ENCODE assay signal across 11 mouse cellular contexts in genomic region chr5:38277936-38278600, GRCm38 (mm10). TPM values are rescaled to one million over a fixed set of nuclear protein-coding genes. Genes with fewer than 3 reads are reported as not detected.
DNase-seq lines count a peak whose midpoint lies in the region; ATAC-seq lines count a peak whose summit lies in the region.
"Had no signal": no experiment of that assay in that cellular context is flagged by ENCODE, and none has a peak within 500 bp of the region (broad histone marks: within the 10 kb centered on the region; RNA-seq: fewer than 3 reads in every experiment).

No protein-coding gene starts in this region.

- no peaks in the 10 kb centered on the region; the same call in 1 of the 2 replicates for H3K4me1 ChIP-seq in intestine, embryonic 14.5 days (replicated peaks; ENCODE audit: control insufficient read depth, insufficient read depth, low read length)
- H3K4me1 ChIP-seq in intestine, embryonic 15.5 days (replicated peaks): peaks cover 11% of the 10 kb centered on the region
- H3K4me1 ChIP-seq in embryonic facial prominence, embryonic 15.5 days: peaks cover 20% of the 10 kb centered on the region
- peaks cover 17% of the 10 kb centered on the region for H3K4me1 ChIP-seq in limb, embryonic 12.5 days (replicated peaks)
- H3K4me1 ChIP-seq in stomach, embryonic 15.5 days: peaks cover 10% of the 10 kb centered on the region

- DNase-seq in intestine, embryonic 14.5 days (ENCODE audit: low spot score): no peak
- no peak for DNase-seq in ovary, postnatal 14 days (ENCODE audit: low spot score)
- DNase-seq in left cerebral cortex, adult 18-20 months (ENCODE audit: low spot score in 2 of 2): no peak
- DNase-seq in MN1 (ENCODE audit: low spot score): no peak
- DNase-seq: kidney, adult 8-10 months had no signal

- no peak for ATAC-seq in intestine, embryonic 14.5 days (replicated peaks; ENCODE audit: low FRiP score, low TSS enrichment, low read depth)
- no peak for ATAC-seq in intestine, embryonic 15.5 days
- ATAC-seq in embryonic facial prominence, embryonic 15.5 days (ENCODE audit: insufficient number of reproducible peaks, low FRiP score, low TSS enrichment, low read depth): no peak
- no peak for ATAC-seq in limb, embryonic 12.5 days (ENCODE audit: insufficient number of reproducible peaks, insufficient read depth, low FRiP score, low TSS enrichment, low read depth)
- ATAC-seq in stomach, embryonic 15.5 days (ENCODE audit: insufficient read depth, low FRiP score, low read depth): no peak

- no peaks in the 10 kb centered on the region for H3K36me3 ChIP-seq in intestine, embryonic 14.5 days (ENCODE audit: control insufficient read depth, insufficient read depth, low read length)
- no peaks in the 10 kb centered on the region for H3K36me3 ChIP-seq in intestine, embryonic 15.5 days
- H3K36me3 ChIP-seq in embryonic facial prominence, embryonic 15.5 days: no peaks in the 10 kb centered on the region
- H3K36me3 ChIP-seq in limb, embryonic 12.5 days: no peaks in the 10 kb centered on the region
- no peaks in the 10 kb centered on the region for H3K36me3 ChIP-seq in stomach, embryonic 15.5 days

- H3K27ac ChIP-seq in intestine, embryonic 14.5 days (ENCODE audit: low read depth): no peak overlapping the region
- H3K27ac ChIP-seq in intestine, embryonic 15.5 days: no peak overlapping the region
- no peak overlapping the region for H3K27ac ChIP-seq in embryonic facial prominence, embryonic 15.5 days (replicated peaks)
- H3K27ac ChIP-seq in limb, embryonic 12.5 days: no peak overlapping the region
- H3K27ac ChIP-seq in stomach, embryonic 15.5 days: no peak overlapping the region
- H3K27ac ChIP-seq: liver, embryonic 14.5 days had no signal

- WGBS in intestine, embryonic 14.5 days: 18% methylated on average over 12 of the region's 12 CpGs
- WGBS in intestine, embryonic 15.5 days: 15% methylated on average over 12 of the region's 12 CpGs
- WGBS in embryonic facial prominence, embryonic 15.5 days: 17% methylated on average over 12 of the region's 12 CpGs
- 20% methylated on average over 12 of the region's 12 CpGs for WGBS in limb, embryonic 12.5 days
- WGBS in stomach, embryonic 15.5 days: 16% methylated on average over 12 of the region's 12 CpGs

- H3K4me3 ChIP-seq in intestine, embryonic 14.5 days (ENCODE audit: low read depth, low read length): peak overlapping the region; percentile 18; the same call in 1 of the 2 replicates
- no peak overlapping the region for H3K4me3 ChIP-seq in intestine, embryonic 15.5 days (replicated peaks)
- peak overlapping the region; percentile 32 for H3K4me3 ChIP-seq in embryonic facial prominence, embryonic 15.5 days (replicated peaks)
- peak overlapping the region; percentile 39; the same call in 1 of the 2 replicates for H3K4me3 ChIP-seq in limb, embryonic 12.5 days (replicated peaks)
- no peak overlapping the region for H3K4me3 ChIP-seq in stomach, embryonic 15.5 days (replicated peaks)

- peaks cover 67% of the 10 kb centered on the region for H3K27me3 ChIP-seq in intestine, embryonic 14.5 days (replicated peaks; ENCODE audit: control insufficient read depth, insufficient read depth, low read length)
- H3K27me3 ChIP-seq in intestine, embryonic 15.5 days (replicated peaks): peaks cover 53% of the 10 kb centered on the region
- peaks cover 66% of the 10 kb centered on the region for H3K27me3 ChIP-seq in embryonic facial prominence, embryonic 15.5 days
- H3K27me3 ChIP-seq in limb, embryonic 12.5 days: peaks cover 69% of the 10 kb centered on the region
- peaks cover 50% of the 10 kb centered on the region for H3K27me3 ChIP-seq in stomach, embryonic 15.5 days (replicated peaks)

- H3K9ac ChIP-seq in intestine, embryonic 14.5 days (ENCODE audit: low read length): no peak overlapping the region
- H3K9ac ChIP-seq in intestine, embryonic 15.5 days: no peak overlapping the region
- no peak overlapping the region for H3K9ac ChIP-seq in embryonic facial prominence, embryonic 15.5 days
- no peak overlapping the region for H3K9ac ChIP-seq in limb, embryonic 12.5 days (replicated peaks)
- no peak overlapping the region for H3K9ac ChIP-seq in stomach, embryonic 15.5 days
- H3K9ac ChIP-seq: liver, embryonic 14.5 days had no signal

- H3K9me3 ChIP-seq in intestine, embryonic 14.5 days (ENCODE audit: control insufficient read depth, low read length): no peaks in the 10 kb centered on the region
- H3K9me3 ChIP-seq in intestine, embryonic 15.5 days: no peaks in the 10 kb centered on the region
- H3K9me3 ChIP-seq in embryonic facial prominence, embryonic 15.5 days (replicated peaks): no peaks in the 10 kb centered on the region
- H3K9me3 ChIP-seq in limb, embryonic 12.5 days: no peaks in the 10 kb centered on the region
- no peaks in the 10 kb centered on the region for H3K9me3 ChIP-seq in stomach, embryonic 15.5 days

- H3K4me2 ChIP-seq in intestine, embryonic 14.5 days (ENCODE audit: low read length): no peak overlapping the region
- no peak overlapping the region for H3K4me2 ChIP-seq in intestine, embryonic 15.5 days (replicated peaks)
- H3K4me2 ChIP-seq in embryonic facial prominence, embryonic 15.5 days (replicated peaks): peak overlapping the region; percentile 52
- H3K4me2 ChIP-seq in limb, embryonic 12.5 days: peak overlapping the region; percentile 56
- H3K4me2 ChIP-seq in stomach, embryonic 15.5 days: peak overlapping the region; percentile 48

RNA-seq across cellular contexts. Expression of gene Otop1, which starts 2.3 kb away (rescaled TPM):
- polyA plus RNA-seq in intestine, embryonic 14.5 days (2014; fragmentation: Nextera tagmentation; extraction: Ambion mirVana): not detected in 2 replicates
- polyA plus RNA-seq in intestine, embryonic 15.5 days (2015; fragmentation: Nextera tagmentation; extraction: Ambion mirVana): not detected in 2 replicates
- polyA plus RNA-seq in embryonic facial prominence, embryonic 15.5 days (2015; fragmentation: Nextera tagmentation; extraction: Ambion mirVana): not detected in 2 replicates
- 0.13 TPM in 1 of 2 replicates, not detected in the other for polyA plus RNA-seq in limb, embryonic 12.5 days (2016; fragmentation: Nextera tagmentation; extraction: Ambion mirVana)
- not detected in 2 replicates for polyA plus RNA-seq in stomach, embryonic 15.5 days (2015; fragmentation: Nextera tagmentation; extraction: Ambion mirVana)
- total RNA-seq in left cerebral cortex, adult 18-20 months (2021): not detected
- polyA plus RNA-seq: liver, embryonic 14.5 days had no signal

RNA-seq across cellular contexts. Expression of gene Tmem128, which starts 18.1 kb away (rescaled TPM):
- 78.2 and 79.0 TPM in 2 replicates for polyA plus RNA-seq in intestine, embryonic 14.5 days (2014; fragmentation: Nextera tagmentation; extraction: Ambion mirVana)
- 67.9 and 68.6 TPM in 2 replicates for polyA plus RNA-seq in intestine, embryonic 15.5 days (2015; fragmentation: Nextera tagmentation; extraction: Ambion mirVana)
- polyA plus RNA-seq in embryonic facial prominence, embryonic 15.5 days (2015; fragmentation: Nextera tagmentation; extraction: Ambion mirVana): 62.8 and 67.8 TPM in 2 replicates
- 72.4 and 75.2 TPM in 2 replicates for polyA plus RNA-seq in limb, embryonic 12.5 days (2016; fragmentation: Nextera tagmentation; extraction: Ambion mirVana)
- polyA plus RNA-seq in stomach, embryonic 15.5 days (2015; fragmentation: Nextera tagmentation; extraction: Ambion mirVana): 67.1 and 70.1 TPM in 2 replicates
- 10 to 100 TPM; 28.4 TPM for total RNA-seq in left cerebral cortex, adult 18-20 months (2021)

RNA-seq across cellular contexts. Expression of gene Drd5, which starts 41.1 kb away (rescaled TPM):
- polyA plus RNA-seq in intestine, embryonic 14.5 days (2014; fragmentation: Nextera tagmentation; extraction: Ambion mirVana): not detected in 2 replicates
- polyA plus RNA-seq in intestine, embryonic 15.5 days (2015; fragmentation: Nextera tagmentation; extraction: Ambion mirVana): not detected in 2 replicates
- 0.11 TPM in 1 of 2 replicates, not detected in the other for polyA plus RNA-seq in embryonic facial prominence, embryonic 15.5 days (2015; fragmentation: Nextera tagmentation; extraction: Ambion mirVana)
- polyA plus RNA-seq in limb, embryonic 12.5 days (2016; fragmentation: Nextera tagmentation; extraction: Ambion mirVana): not detected in 2 replicates
- polyA plus RNA-seq in stomach, embryonic 15.5 days (2015; fragmentation: Nextera tagmentation; extraction: Ambion mirVana): not detected in 2 replicates
- total RNA-seq in left cerebral cortex, adult 18-20 months (2021): 1 to 10 TPM; 1.4 to 2.0 TPM
- total RNA-seq: ES-E14 had no signal
- polyA plus RNA-seq: liver, embryonic 14.5 days had no signal

RNA-seq across cellular contexts. Expression of gene Lyar, which starts 57.8 kb away (rescaled TPM):
- 100 and 111 TPM in 2 replicates for polyA plus RNA-seq in intestine, embryonic 14.5 days (2014; fragmentation: Nextera tagmentation; extraction: Ambion mirVana)
- polyA plus RNA-seq in intestine, embryonic 15.5 days (2015; fragmentation: Nextera tagmentation; extraction: Ambion mirVana): 101 and 116 TPM in 2 replicates
- 81.4 and 86.1 TPM in 2 replicates for polyA plus RNA-seq in embryonic facial prominence, embryonic 15.5 days (2015; fragmentation: Nextera tagmentation; extraction: Ambion mirVana)
- polyA plus RNA-seq in limb, embryonic 12.5 days (2016; fragmentation: Nextera tagmentation; extraction: Ambion mirVana): 130 and 151 TPM in 2 replicates
- polyA plus RNA-seq in stomach, embryonic 15.5 days (2015; fragmentation: Nextera tagmentation; extraction: Ambion mirVana): 96.6 and 106 TPM in 2 replicates
- total RNA-seq in left cerebral cortex, adult 18-20 months (2021): 10 to 100 TPM; 10.1 to 10.3 TPM

RNA-seq across cellular contexts. Expression of gene Zbtb49, which starts 57.8 kb away (rescaled TPM):
- 10.5 and 12.4 TPM in 2 replicates for polyA plus RNA-seq in intestine, embryonic 14.5 days (2014; fragmentation: Nextera tagmentation; extraction: Ambion mirVana)
- 9.2 TPM in 2 replicates for polyA plus RNA-seq in intestine, embryonic 15.5 days (2015; fragmentation: Nextera tagmentation; extraction: Ambion mirVana)
- 12.9 and 15.3 TPM in 2 replicates for polyA plus RNA-seq in embryonic facial prominence, embryonic 15.5 days (2015; fragmentation: Nextera tagmentation; extraction: Ambion mirVana)
- 18.4 and 22.6 TPM in 2 replicates for polyA plus RNA-seq in limb, embryonic 12.5 days (2016; fragmentation: Nextera tagmentation; extraction: Ambion mirVana)
- polyA plus RNA-seq in stomach, embryonic 15.5 days (2015; fragmentation: Nextera tagmentation; extraction: Ambion mirVana): 12.0 and 12.5 TPM in 2 replicates
- total RNA-seq in left cerebral cortex, adult 18-20 months (2021): 10 to 100 TPM; 19.2 to 19.3 TPM

Comparison
In these comparisons a context has a peak if more than half of its experiments do, and no peak if none do; other contexts are left out.
1. H3K4me3 ChIP-seq: peak in intestine, embryonic 14.5 days (single experiment), embryonic facial prominence, embryonic 15.5 days (single experiment) and limb, embryonic 12.5 days (single experiment); none in intestine, embryonic 15.5 days (single experiment) and stomach, embryonic 15.5 days (single experiment).
2. H3K4me2 ChIP-seq: peak in embryonic facial prominence, embryonic 15.5 days (single experiment), limb, embryonic 12.5 days (single experiment) and stomach, embryonic 15.5 days (single experiment); none in intestine, embryonic 14.5 days (single experiment) and intestine, embryonic 15.5 days (single experiment).